Mouse (Mus musculus) ovary, adult 10 weeks (tissue): ENCODE results near the gene Klhdc10. TPM values are rescaled to one million over a fixed set of nuclear protein-coding genes. Genes with fewer than 3 reads are reported as not detected.

Source experiments
- polyA plus RNA-seq: library from polyadenylated mRNA; stranded (reverse); fragments of 350-450 nt; fragmentation: Illumina TruSeq; extraction: RNeasy Lipid Tissue Mini Kit (QIAGEN cat#74804); gene quantifications from one replicate; pipeline ENCODE4 v1.2.3, GENCODE M21; 2014

Gene Klhdc10
- 57.8 TPM for polyA plus RNA-seq

GRCm38 (mm10) chr6:30401308-30402015, at the start of gene Klhdc10:
TSS of gene Klhdc10 (plus strand) at chr6:30401868.

GRCm38 (mm10) chr6:30390714-30391697, 10.7 kb upstream of the Klhdc10 start, which contains the start of gene Zc3hc1:
TSS of gene Zc3hc1 (minus strand) at chr6:30391028.

Other genes starting within 250 kb of the Klhdc10 start
- 134 TPM for gene Ube2h, start 97.3 kb upstream of the Klhdc10 start, polyA plus RNA-seq
- gene Zc3hc1, start 10.8 kb upstream of the Klhdc10 start, polyA plus RNA-seq: 4.2 TPM
- gene Tmem209, start 107.9 kb downstream of the Klhdc10 start, polyA plus RNA-seq: 97.8 TPM
- gene Ssmem1, start 108.0 kb downstream of the Klhdc10 start, polyA plus RNA-seq: 0.34 TPM
- 1.8 TPM for gene Cpa2, start 139.7 kb downstream of the Klhdc10 start, polyA plus RNA-seq
- gene Cpa4, start 166.5 kb downstream of the Klhdc10 start, polyA plus RNA-seq: not detected
- gene Cpa5, start 209.1 kb downstream of the Klhdc10 start, polyA plus RNA-seq: not detected
- gene Cpa1, start 237.3 kb downstream of the Klhdc10 start, polyA plus RNA-seq: 0.88 TPM